Mouse (Mus musculus): ENCODE measurements around the gene Chil4. TPM values are rescaled to one million over a fixed set of nuclear protein-coding genes. Genes with fewer than 3 reads are reported as not detected.
"Not testable (repeated sequence)": the region's sequence is repeated elsewhere in the genome, so short reads cannot be mapped to it uniquely, and the experiment has no call there.

The Chil4 gene
- polyA plus RNA-seq (2014; fragmentation: Nextera tagmentation; extraction: Ambion mirVana), result not detected in 2 replicates

DNA sequence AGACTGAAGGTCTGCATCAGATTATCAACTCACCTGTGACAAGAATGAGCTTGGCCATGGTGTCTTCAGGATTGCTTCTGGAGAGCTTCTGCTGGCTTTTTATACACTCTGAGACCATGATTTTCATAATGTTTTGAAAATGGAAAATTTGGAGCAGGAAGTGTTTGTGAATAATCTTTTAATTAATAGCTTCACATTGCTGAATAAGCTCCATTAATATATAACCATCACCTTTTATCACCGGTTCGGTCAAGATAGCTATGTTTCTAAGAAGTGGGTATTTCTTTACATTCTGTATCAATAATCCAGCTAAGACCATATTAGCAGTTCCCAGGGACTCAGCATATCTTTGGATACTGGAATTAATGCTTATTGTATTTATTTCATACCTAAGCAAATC is at the start of gene Chil4:
TSS of gene Chil4 (minus strand) at position 101 of the 400 bp plus-strand sequence.
- H3K4me3 ChIP-seq (ENCODE audit: low read depth, low read length), result no peak within 1 kb of the TSS
- no peaks in the 10 kb centered on the region for H3K4me1 ChIP-seq (ENCODE audit: control insufficient read depth, insufficient read depth, low read length)
- H3K9me3 ChIP-seq (replicated peaks; ENCODE audit: control insufficient read depth, low read length), result peaks cover 3% of the 10 kb centered on the region; the same call in 1 of the 2 replicates
- H3K27ac ChIP-seq (ENCODE audit: low read depth, low read length), result no peak within 1 kb of the TSS
- no peak within 1 kb of the TSS for H3K9ac ChIP-seq (ENCODE audit: low read depth, low read length)
- ATAC-seq (replicated peaks; ENCODE audit: insufficient number of reproducible peaks, low FRiP score, low TSS enrichment), result no peak
- no peaks in the 10 kb centered on the region for H3K36me3 ChIP-seq (ENCODE audit: control insufficient read depth, insufficient read depth, low read length)
- 80% methylated on average over 2 of the region's 2 CpGs for WGBS (ENCODE audit: insufficient replicate concordance)
- H3K4me2 ChIP-seq, result no peak within 1 kb of the TSS
- no peaks in the 10 kb centered on the region for H3K27me3 ChIP-seq (ENCODE audit: control insufficient read depth, insufficient read depth, low read length)

DNA sequence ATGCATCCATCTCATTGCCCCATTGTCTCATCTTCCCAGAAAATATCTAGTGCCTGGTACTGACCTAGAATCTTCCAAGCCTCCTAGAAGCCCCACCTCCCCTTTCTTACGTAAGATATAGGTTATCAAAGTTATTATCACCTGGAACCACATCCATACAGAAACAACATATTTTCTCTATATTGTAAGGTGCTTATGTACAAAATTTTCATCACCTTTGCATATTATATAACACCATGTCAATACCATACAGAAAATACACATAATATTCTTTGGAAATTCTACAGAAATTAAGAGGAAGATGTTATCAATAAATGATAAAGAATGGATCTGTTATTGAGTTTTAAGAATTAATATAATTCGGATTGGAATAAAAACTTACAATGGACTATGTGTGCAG is 46.5 kb upstream of the Chil4 start:
- 66% methylated on average over 2 of the region's 2 CpGs for WGBS (ENCODE audit: insufficient replicate concordance)
- no peak overlapping the region for H3K27ac ChIP-seq (ENCODE audit: low read depth, low read length)
- no peak overlapping the region for H3K9ac ChIP-seq (ENCODE audit: low read depth, low read length)
- H3K27me3 ChIP-seq (ENCODE audit: control insufficient read depth, insufficient read depth, low read length), result no peaks in the 10 kb centered on the region
- no peaks in the 10 kb centered on the region for H3K4me1 ChIP-seq (ENCODE audit: control insufficient read depth, insufficient read depth, low read length)
- H3K9me3 ChIP-seq (replicated peaks; ENCODE audit: control insufficient read depth, low read length), result peaks cover 4% of the 10 kb centered on the region
- H3K4me3 ChIP-seq (ENCODE audit: low read depth, low read length), result no peak overlapping the region
- no peaks in the 10 kb centered on the region for H3K36me3 ChIP-seq (ENCODE audit: control insufficient read depth, insufficient read depth, low read length)
- no peak overlapping the region for H3K4me2 ChIP-seq
- ATAC-seq (replicated peaks; ENCODE audit: insufficient number of reproducible peaks, low FRiP score, low TSS enrichment), result no peak; the same call in 1 of the 2 replicates

DNA sequence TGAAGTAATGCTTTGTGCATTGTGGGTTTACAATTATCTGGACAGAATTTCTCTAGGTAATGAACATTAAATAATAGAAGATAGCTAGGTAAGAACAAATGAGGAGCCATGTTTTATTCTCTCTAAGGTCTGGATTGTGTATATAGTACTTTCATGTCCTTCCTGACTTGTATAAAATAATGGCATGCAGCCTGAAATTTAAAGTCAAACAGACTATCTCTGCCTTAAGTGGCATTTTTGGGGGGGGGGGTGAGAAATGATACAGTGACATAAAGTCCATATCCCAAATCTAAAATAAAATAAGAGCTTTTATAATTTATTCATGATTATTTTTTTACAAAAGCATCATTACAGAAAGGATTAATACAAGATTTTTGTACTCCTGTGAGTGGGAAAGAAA is 45.5 kb upstream of the Chil4 start:
- no peak for ATAC-seq (replicated peaks; ENCODE audit: insufficient number of reproducible peaks, low FRiP score, low TSS enrichment)

DNA sequence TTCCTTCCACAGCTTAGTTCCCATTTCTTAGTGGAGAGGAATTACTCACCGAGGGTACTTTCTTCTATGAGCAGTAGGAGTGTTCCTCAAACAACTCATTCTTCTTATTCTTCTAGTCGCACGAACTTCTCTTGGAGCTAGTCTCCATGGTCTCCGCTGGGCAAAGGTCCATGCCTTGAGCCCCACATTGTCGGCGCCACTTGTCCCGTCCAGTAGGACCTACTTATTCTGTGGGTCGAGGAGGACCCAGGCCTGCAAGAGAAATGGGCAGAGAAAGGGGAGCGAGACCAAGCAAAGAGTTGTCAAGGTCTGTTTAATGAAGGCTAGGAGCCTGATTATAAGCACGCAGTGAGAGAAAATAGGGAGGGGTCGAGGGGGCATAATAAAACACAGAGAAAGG is 37.8 kb upstream of the Chil4 start:
- not testable (repeated sequence) for H3K4me3 ChIP-seq (ENCODE audit: low read depth, low read length); H3K27me3 ChIP-seq (ENCODE audit: control insufficient read depth, insufficient read depth, low read length); H3K4me1 ChIP-seq (ENCODE audit: control insufficient read depth, insufficient read depth, low read length); H3K4me2 ChIP-seq; H3K27ac ChIP-seq (ENCODE audit: low read depth, low read length); H3K36me3 ChIP-seq (ENCODE audit: control insufficient read depth, insufficient read depth, low read length); ATAC-seq (replicated peaks; ENCODE audit: insufficient number of reproducible peaks, low FRiP score, low TSS enrichment); H3K9ac ChIP-seq (ENCODE audit: low read depth, low read length)
- WGBS (ENCODE audit: insufficient replicate concordance), result 79% methylated on average over 11 of the region's 11 CpGs
- peaks cover 28% of the 10 kb centered on the region for H3K9me3 ChIP-seq (replicated peaks; ENCODE audit: control insufficient read depth, low read length)

More for the DNA sequence above, 45.5 kb upstream of the Chil4 start:
- Histone ChIP-seq H3K9me3 (replicated peaks; ENCODE audit: control insufficient read depth, low read length) (peaks cover 4% of the 10 kb centered on the region), H3K4me1 (ENCODE audit: control insufficient read depth, insufficient read depth, low read length) (no peaks in the 10 kb centered on the region), H3K4me3 (ENCODE audit: low read depth, low read length) (no peak overlapping the region), H3K36me3 (ENCODE audit: control insufficient read depth, insufficient read depth, low read length) (no peaks in the 10 kb centered on the region), H3K9ac (ENCODE audit: low read depth, low read length) (no peak overlapping the region), H3K27ac (ENCODE audit: low read depth, low read length) (no peak overlapping the region), H3K27me3 (ENCODE audit: control insufficient read depth, insufficient read depth, low read length) (no peaks in the 10 kb centered on the region), H3K4me2 (no peak overlapping the region)

GRCm38 (mm10) chr3:106252719-106253118 is 33.4 kb upstream of the Chil4 start:
- H3K27me3 ChIP-seq (ENCODE audit: control insufficient read depth, insufficient read depth, low read length), result no peaks in the 10 kb centered on the region
- ATAC-seq (replicated peaks; ENCODE audit: insufficient number of reproducible peaks, low FRiP score, low TSS enrichment), result no peak
- 72% methylated on average over 6 of the region's 6 CpGs for WGBS (ENCODE audit: insufficient replicate concordance)
- no peak overlapping the region for H3K4me2 ChIP-seq
- H3K9me3 ChIP-seq (replicated peaks; ENCODE audit: control insufficient read depth, low read length), result peaks cover 34% of the 10 kb centered on the region
- no peaks in the 10 kb centered on the region for H3K36me3 ChIP-seq (ENCODE audit: control insufficient read depth, insufficient read depth, low read length)
- no peak overlapping the region for H3K9ac ChIP-seq (ENCODE audit: low read depth, low read length)
- no peak overlapping the region for H3K4me3 ChIP-seq (ENCODE audit: low read depth, low read length)
- no peak overlapping the region for H3K27ac ChIP-seq (ENCODE audit: low read depth, low read length)
- no peaks in the 10 kb centered on the region for H3K4me1 ChIP-seq (ENCODE audit: control insufficient read depth, insufficient read depth, low read length)

- ATAC-seq (replicated peaks; ENCODE audit: insufficient number of reproducible peaks, low FRiP score, low TSS enrichment); H3K36me3 ChIP-seq (ENCODE audit: control insufficient read depth, insufficient read depth, low read length); H3K27me3 ChIP-seq (ENCODE audit: control insufficient read depth, insufficient read depth, low read length); H3K4me1 ChIP-seq (ENCODE audit: control insufficient read depth, insufficient read depth, low read length); H3K4me2 ChIP-seq; H3K9ac ChIP-seq (ENCODE audit: low read depth, low read length); H3K4me3 ChIP-seq (ENCODE audit: low read depth, low read length); H3K27ac ChIP-seq (ENCODE audit: low read depth, low read length): not testable (repeated sequence)
- 64% methylated on average over 5 of the region's 5 CpGs for WGBS (ENCODE audit: insufficient replicate concordance)
- H3K9me3 ChIP-seq (replicated peaks; ENCODE audit: control insufficient read depth, low read length), result peaks cover 19% of the 10 kb centered on the region
Observed at GRCm38 (mm10) chr3:106250763-106251399, 31.6 kb upstream of the Chil4 start.

- not testable (repeated sequence) for H3K4me3 ChIP-seq (ENCODE audit: low read depth, low read length); H3K9ac ChIP-seq (ENCODE audit: low read depth, low read length); H3K27ac ChIP-seq (ENCODE audit: low read depth, low read length); H3K27me3 ChIP-seq (ENCODE audit: control insufficient read depth, insufficient read depth, low read length); ATAC-seq (replicated peaks; ENCODE audit: insufficient number of reproducible peaks, low FRiP score, low TSS enrichment); H3K4me1 ChIP-seq (ENCODE audit: control insufficient read depth, insufficient read depth, low read length); H3K4me2 ChIP-seq; H3K9me3 ChIP-seq (replicated peaks; ENCODE audit: control insufficient read depth, low read length); H3K36me3 ChIP-seq (ENCODE audit: control insufficient read depth, insufficient read depth, low read length)
- WGBS (ENCODE audit: insufficient replicate concordance), result 81% methylated on average over 9 of the region's 9 CpGs
Observed at GRCm38 (mm10) chr3:106247369-106247768, 28.1 kb upstream of the Chil4 start.

DNA sequence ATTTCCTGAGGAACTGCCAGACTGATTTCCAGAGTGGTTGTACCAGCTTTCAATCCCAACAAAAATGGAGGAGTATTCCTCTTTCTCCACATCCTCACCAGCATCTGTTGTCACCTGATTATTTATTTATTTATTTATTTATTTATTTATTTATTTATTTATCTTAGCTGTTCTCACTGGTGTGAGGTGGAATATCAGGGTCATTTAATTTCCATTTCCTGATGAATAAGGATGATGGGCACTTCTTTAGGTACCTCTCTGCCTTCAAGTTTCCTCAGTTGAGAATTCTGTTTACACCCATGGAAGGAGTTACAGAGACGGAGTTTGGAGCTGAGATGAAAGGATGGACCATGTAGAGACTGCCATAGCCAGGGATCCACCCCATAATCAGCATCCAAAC is 20.9 kb upstream of the Chil4 start:
- not testable (repeated sequence) for H3K9me3 ChIP-seq (replicated peaks; ENCODE audit: control insufficient read depth, low read length); H3K27me3 ChIP-seq (ENCODE audit: control insufficient read depth, insufficient read depth, low read length); H3K4me3 ChIP-seq (ENCODE audit: low read depth, low read length); H3K27ac ChIP-seq (ENCODE audit: low read depth, low read length); H3K4me1 ChIP-seq (ENCODE audit: control insufficient read depth, insufficient read depth, low read length); H3K9ac ChIP-seq (ENCODE audit: low read depth, low read length); H3K4me2 ChIP-seq; H3K36me3 ChIP-seq (ENCODE audit: control insufficient read depth, insufficient read depth, low read length)
- ATAC-seq (replicated peaks; ENCODE audit: insufficient number of reproducible peaks, low FRiP score, low TSS enrichment), result peak; percentile 59; the same call in 1 of the 2 replicates
- 81% methylated on average over 1 of the region's 1 CpGs for WGBS (ENCODE audit: insufficient replicate concordance)

DNA sequence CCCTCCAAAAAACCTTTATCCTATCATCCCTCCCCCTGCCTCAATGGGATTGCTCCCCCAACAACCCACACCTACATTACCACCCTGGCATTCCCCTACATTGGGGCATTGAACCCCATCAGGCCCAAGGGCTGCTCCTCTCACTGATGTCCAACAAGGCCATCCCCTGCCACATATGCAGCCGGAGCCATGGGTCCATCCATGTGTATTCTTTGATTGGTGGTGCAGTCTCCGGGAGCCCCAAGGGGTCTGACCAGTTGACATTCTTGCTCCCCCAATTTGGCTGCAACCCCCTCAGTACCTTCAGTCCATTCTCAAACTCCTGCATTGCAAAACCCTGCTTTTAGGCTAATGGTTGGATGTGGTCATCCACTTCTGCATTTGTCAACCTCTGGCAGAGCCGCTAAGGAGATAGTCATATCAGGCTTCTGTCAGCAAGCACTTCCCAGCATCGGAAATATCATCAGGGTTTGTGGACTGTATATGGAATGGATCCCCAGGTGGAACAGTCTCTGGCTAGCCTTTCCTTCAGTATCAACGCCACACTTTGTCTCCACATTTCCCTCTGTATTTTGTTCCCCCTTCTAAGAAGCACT is 20.0 kb upstream of the Chil4 start:
- peaks cover 5% of the 10 kb centered on the region; the same call in 1 of the 2 replicates for H3K9me3 ChIP-seq (replicated peaks; ENCODE audit: control insufficient read depth, low read length)
- WGBS (ENCODE audit: insufficient replicate concordance), result 81% methylated on average over 5 of the region's 5 CpGs
- no peak overlapping the region for H3K4me2 ChIP-seq
- no peaks in the 10 kb centered on the region for H3K4me1 ChIP-seq (ENCODE audit: control insufficient read depth, insufficient read depth, low read length)
- H3K4me3 ChIP-seq (ENCODE audit: low read depth, low read length), result no peak overlapping the region
- H3K9ac ChIP-seq (ENCODE audit: low read depth, low read length), result no peak overlapping the region
- no peaks in the 10 kb centered on the region for H3K36me3 ChIP-seq (ENCODE audit: control insufficient read depth, insufficient read depth, low read length)
- no peaks in the 10 kb centered on the region for H3K27me3 ChIP-seq (ENCODE audit: control insufficient read depth, insufficient read depth, low read length)
- no peak overlapping the region for H3K27ac ChIP-seq (ENCODE audit: low read depth, low read length)
- ATAC-seq (replicated peaks; ENCODE audit: insufficient number of reproducible peaks, low FRiP score, low TSS enrichment), result peak; percentile 26; the same call in 1 of the 2 replicates

Data from heart, embryonic 11.5 days (tissue).